Mouse (Mus musculus): ENCODE measurements around the gene Gm13305. TPM values are rescaled to one million over a fixed set of nuclear protein-coding genes. Genes with fewer than 3 reads are reported as not detected.
"Not testable (repeated sequence)": the region's sequence is repeated elsewhere in the genome, so short reads cannot be mapped to it uniquely, and the experiment has no call there.

Gene Gm13305
- polyA plus RNA-seq (2015; fragmentation: Nextera tagmentation; extraction: Ambion mirVana) = 0.60 and 0.99 TPM in 2 replicates

DNA sequence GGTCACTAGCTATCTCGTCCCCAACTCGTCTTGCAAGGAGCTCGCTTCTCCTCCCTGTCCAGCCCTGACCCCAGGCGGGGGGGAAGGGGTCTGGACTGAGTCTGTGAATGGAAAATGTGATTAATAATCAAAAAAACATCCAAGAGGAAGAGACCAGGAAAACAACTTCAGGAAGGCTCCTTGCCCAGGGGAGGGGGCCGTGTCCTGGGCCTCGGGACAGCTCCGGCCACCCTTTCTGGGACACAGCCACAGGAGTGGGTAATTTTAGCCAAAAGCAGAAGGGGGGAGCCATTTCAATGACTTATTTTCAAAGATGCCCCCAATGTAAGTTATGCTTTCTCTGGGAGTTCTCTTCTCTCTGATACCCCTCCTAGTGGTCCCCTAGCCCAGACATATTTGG lies at the start of gene Gm13305:
Gene Gm13305 (minus strand): TSS at position 101 of the 400 bp plus-strand sequence.
- H3K4me1 ChIP-seq; ATAC-seq (ENCODE audit: insufficient read depth, low FRiP score, low read depth); H3K4me3 ChIP-seq (replicated peaks); H3K27ac ChIP-seq; H3K4me2 ChIP-seq; H3K27me3 ChIP-seq (replicated peaks); H3K36me3 ChIP-seq; H3K9ac ChIP-seq; H3K9me3 ChIP-seq: not testable (repeated sequence)
- no CpG with 5 or more reads among the region's 7 CpGs for WGBS

DNA sequence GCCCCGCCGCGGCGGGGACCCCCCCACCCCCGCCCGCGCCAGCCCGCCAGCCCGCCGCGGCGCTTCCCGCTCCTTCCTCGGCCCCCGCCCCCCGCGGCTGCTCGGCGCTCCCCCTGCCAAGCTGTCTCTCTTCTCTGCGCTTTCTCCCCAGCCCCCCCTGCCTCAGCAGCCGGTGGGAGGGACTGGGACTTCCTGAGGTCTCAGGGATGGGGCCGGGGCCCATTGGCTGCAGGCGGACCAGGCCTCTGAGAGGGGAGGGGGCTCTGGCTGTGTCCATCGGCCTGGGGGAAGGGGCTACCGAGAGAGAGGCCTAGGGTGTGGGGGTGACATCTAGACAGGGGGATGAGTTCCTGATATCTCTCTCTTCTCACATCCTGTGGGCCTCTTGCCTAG lies 16.6 kb upstream of the Gm13305 start:
- ATAC-seq (ENCODE audit: insufficient read depth, low FRiP score, low read depth); H3K27ac ChIP-seq; H3K4me3 ChIP-seq (replicated peaks); H3K9ac ChIP-seq; H3K27me3 ChIP-seq (replicated peaks); H3K4me2 ChIP-seq; H3K9me3 ChIP-seq; H3K36me3 ChIP-seq; H3K4me1 ChIP-seq: not testable (repeated sequence)
- no CpG with 5 or more reads among the region's 25 CpGs for WGBS

DNA sequence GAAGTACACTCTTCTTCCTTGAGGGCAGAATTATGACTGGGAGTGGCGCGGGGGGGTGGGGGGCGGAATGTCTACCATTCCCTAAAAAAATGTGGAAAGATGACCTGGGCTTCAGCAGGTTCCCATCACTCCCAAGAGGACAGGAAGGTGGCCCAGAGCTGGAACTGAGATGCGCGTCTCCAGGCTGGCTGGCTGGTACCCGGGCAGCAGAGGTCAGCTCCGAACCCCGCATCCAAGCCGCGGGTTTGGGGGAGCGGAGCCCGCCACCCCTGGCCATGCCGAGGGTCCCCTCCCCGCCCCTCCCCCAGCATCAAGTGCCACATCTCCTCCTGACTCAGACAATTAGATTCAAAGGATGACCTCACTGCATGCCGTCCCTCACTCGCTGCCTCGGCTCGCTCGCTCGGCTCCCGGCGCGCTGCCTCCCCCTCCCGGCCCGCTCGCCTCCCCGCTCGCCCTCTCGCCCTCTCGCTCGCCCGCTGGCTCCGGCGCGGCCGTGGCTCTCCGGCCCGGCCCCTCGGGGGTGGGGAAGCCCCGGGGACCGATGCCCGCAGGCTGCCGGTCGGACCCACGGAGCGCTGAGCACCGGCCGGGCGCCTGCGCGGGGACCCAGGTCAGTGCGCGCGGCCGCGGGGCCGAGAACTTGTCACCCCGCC lies 16.0 kb upstream of the Gm13305 start:
- not testable (repeated sequence) for H3K4me3 ChIP-seq (replicated peaks); H3K4me1 ChIP-seq; H3K4me2 ChIP-seq; H3K36me3 ChIP-seq; H3K27me3 ChIP-seq (replicated peaks); H3K27ac ChIP-seq; ATAC-seq (ENCODE audit: insufficient read depth, low FRiP score, low read depth); H3K9ac ChIP-seq; H3K9me3 ChIP-seq
- no CpG with 5 or more reads among the region's 58 CpGs for WGBS

DNA sequence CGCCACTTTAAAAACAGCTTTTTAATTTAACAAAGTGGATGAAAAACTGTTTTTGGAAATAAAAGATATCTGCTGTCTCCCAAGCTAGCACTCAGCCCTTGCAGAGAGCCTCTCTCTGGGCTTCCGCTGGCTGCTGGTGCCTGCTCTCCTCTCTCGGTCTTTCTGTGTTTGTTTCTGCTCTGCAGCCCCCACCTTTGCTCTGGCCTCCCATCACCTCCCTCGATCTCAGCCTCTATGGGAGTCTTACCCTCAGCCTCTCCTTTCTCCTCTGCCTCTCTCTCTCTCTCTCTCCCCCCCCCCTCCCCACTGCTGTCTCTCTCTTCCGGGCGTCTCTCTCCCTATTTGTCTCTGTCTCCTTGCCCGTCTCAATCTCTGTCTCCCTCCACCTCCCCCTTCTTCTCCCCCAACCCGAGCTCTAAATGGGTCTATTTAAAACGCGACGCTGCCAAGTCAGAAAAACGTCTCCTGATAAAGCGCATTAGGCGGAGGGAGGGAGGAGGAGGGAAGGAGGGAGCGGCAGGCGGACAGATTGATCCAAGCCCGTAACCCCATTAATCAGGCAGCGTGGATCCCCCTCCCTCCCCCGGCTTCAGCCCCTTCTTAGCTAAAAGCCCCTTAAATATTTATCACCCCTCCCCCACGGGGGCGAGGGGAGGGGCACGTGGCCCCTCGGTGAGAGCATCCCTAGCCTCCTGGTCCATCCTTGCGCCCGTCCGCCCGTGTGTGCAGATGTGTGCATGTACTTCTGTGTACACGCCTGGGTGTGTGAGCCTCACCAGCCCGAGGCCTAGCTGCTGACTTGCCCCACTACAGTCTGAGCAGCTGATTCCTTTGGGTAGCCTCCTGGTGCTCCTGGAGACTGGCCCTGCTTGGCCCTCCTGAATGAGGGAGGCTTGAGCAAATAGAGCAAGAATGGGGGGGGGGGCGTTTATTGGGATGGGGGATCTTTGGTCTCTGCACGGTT lies 15.1 kb upstream of the Gm13305 start:
- not testable (repeated sequence) for ATAC-seq (ENCODE audit: insufficient read depth, low FRiP score, low read depth); H3K9ac ChIP-seq; H3K4me1 ChIP-seq; H3K9me3 ChIP-seq; H3K4me3 ChIP-seq (replicated peaks); H3K4me2 ChIP-seq; H3K27ac ChIP-seq; H3K36me3 ChIP-seq; H3K27me3 ChIP-seq (replicated peaks)
- no CpG with 5 or more reads among the region's 31 CpGs for WGBS

DNA sequence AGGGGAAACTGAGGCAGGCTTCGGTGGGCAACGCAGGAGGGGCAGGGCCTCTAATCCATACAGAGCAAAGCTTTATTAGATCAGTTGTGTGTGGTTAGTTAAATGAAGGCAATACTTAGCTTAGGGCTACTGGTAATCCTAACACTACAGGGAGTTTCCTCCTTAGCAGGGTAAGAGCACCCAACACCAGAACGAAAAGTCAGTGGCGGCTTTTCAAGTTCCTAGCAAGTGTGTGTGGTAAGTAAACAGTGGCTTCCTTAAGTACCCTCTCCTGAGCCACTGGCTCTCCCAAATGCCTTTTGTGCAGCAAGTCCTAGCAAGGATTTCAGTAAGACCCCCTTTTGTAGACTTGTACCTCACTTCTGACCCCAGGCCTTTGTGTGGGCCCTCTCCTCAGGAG lies 9.8 kb upstream of the Gm13305 start:
- no CpG with 5 or more reads among the region's 4 CpGs for WGBS
- not testable (repeated sequence) for H3K27me3 ChIP-seq (replicated peaks); H3K4me1 ChIP-seq; ATAC-seq (ENCODE audit: insufficient read depth, low FRiP score, low read depth); H3K4me2 ChIP-seq; H3K9ac ChIP-seq; H3K36me3 ChIP-seq; H3K9me3 ChIP-seq; H3K4me3 ChIP-seq (replicated peaks); H3K27ac ChIP-seq

DNA sequence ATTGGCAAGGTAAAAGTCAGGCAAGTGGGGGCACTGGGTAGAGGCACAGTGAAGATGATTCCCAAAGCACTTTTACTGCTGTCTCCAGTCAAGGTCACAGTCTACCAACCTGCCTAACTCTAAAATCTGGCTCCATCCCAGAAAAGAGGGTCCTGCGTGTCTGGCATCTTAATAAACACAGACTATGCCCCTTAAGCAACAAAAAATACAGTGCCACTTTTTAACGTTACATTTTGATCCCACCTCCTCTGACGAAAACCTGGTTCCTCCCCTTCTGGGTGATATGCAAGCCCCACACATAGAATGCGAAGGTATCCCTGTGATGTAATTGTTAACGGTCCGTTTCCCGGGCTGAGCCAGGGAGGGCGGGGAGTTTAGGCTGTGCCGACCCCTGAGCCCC lies 15.3 kb downstream of the Gm13305 start, which contains the start of gene Gm13306:
Gene Gm13306 (plus strand): TSS at position 301 of the 400 bp plus-strand sequence.
- ATAC-seq (ENCODE audit: insufficient read depth, low FRiP score, low read depth); H3K9me3 ChIP-seq; H3K4me1 ChIP-seq; H3K4me3 ChIP-seq (replicated peaks); H3K27ac ChIP-seq; H3K27me3 ChIP-seq (replicated peaks); H3K4me2 ChIP-seq; H3K9ac ChIP-seq; H3K36me3 ChIP-seq: not testable (repeated sequence)
- WGBS = no CpG with 5 or more reads among the region's 9 CpGs

DNA sequence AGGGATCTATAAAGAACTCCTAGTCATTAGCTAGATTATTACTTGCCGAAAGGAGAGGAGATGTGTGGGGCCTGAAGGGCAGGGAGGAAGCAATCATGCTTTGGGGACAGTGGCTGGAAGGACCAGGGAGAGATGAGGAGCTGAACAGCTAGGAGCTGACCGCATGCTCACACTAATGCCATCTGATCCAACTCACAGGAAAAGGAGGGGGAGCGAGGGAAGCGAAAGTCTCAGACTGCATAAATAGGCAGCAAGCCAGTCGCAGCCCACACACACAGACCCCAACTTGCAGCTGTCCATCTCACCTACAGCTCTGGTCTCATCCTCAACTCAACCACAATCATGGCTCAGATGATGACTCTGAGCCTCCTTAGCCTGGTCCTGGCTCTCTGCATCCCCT lies 53.9 kb downstream of the Gm13305 start, which contains the start of gene Gm13304:
Gene Gm13304 (plus strand): TSS at position 301 of the 400 bp plus-strand sequence.
- not testable (repeated sequence) for H3K9ac ChIP-seq; H3K4me3 ChIP-seq (replicated peaks); H3K4me2 ChIP-seq; H3K27ac ChIP-seq; H3K9me3 ChIP-seq; H3K4me1 ChIP-seq; ATAC-seq (ENCODE audit: insufficient read depth, low FRiP score, low read depth); H3K27me3 ChIP-seq (replicated peaks); H3K36me3 ChIP-seq
- WGBS = no CpG with 5 or more reads among the region's 5 CpGs

Other genes starting within 250 kb of the Gm13305 start
- gene Gm20878, start 227.0 kb downstream of the Gm13305 start, polyA plus RNA-seq (2015; fragmentation: Nextera tagmentation; extraction: Ambion mirVana) = 2.1 and 2.7 TPM in 2 replicates
- gene Fam205a4, start 202.5 kb downstream of the Gm13305 start, polyA plus RNA-seq (2015; fragmentation: Nextera tagmentation; extraction: Ambion mirVana) = 0.18 and 0.30 TPM in 2 replicates
- gene Gm21093, start 133.9 kb downstream of the Gm13305 start, polyA plus RNA-seq (2015; fragmentation: Nextera tagmentation; extraction: Ambion mirVana) = 0.19 TPM in 1 of 2 replicates, not detected in the other
- not detected in 2 replicates for gene Gm3893, start 77.4 kb downstream of the Gm13305 start, polyA plus RNA-seq (2015; fragmentation: Nextera tagmentation; extraction: Ambion mirVana)
- not detected in 2 replicates for gene Gm13304, start 53.8 kb downstream of the Gm13305 start, polyA plus RNA-seq (2015; fragmentation: Nextera tagmentation; extraction: Ambion mirVana)
- 0.46 TPM in 1 of 2 replicates, not detected in the other for gene Gm13306, start 15.2 kb downstream of the Gm13305 start, polyA plus RNA-seq (2015; fragmentation: Nextera tagmentation; extraction: Ambion mirVana)
- not detected in 2 replicates for gene Gm10600, start 72.0 kb upstream of the Gm13305 start, polyA plus RNA-seq (2015; fragmentation: Nextera tagmentation; extraction: Ambion mirVana)
- not detected in 2 replicates for gene Ccl21b, start 87.2 kb upstream of the Gm13305 start, polyA plus RNA-seq (2015; fragmentation: Nextera tagmentation; extraction: Ambion mirVana)
- gene Gm21953, start 125.7 kb upstream of the Gm13305 start, polyA plus RNA-seq (2015; fragmentation: Nextera tagmentation; extraction: Ambion mirVana) = not detected in 2 replicates
- not detected in 2 replicates for gene Fam205a3, start 149.7 kb upstream of the Gm13305 start, polyA plus RNA-seq (2015; fragmentation: Nextera tagmentation; extraction: Ambion mirVana)